Mouse (Mus musculus) spleen, adult 2 months (tissue): ENCODE results near the gene Tsfm.

Experiments used
- CTCF ChIP-seq: fragments of 200-500 bp; IDR thresholded peaks from 2 replicates; pipeline ENCODE4 v1.5.1; 2011; ENCODE audit warnings: mild to moderate bottlenecking, inconsistent platforms; ENCODE audit not compliant: insufficient read depth, insufficient read length, insufficient replicate concordance; ENCODE audit errors: extremely low read depth
- POLR2A ChIP-seq: fragments of 200-500 bp; IDR thresholded peaks from 2 replicates; pipeline ENCODE4 v1.6.1; 2011; ENCODE audit warnings: low read depth, low read length, inconsistent platforms

DNA sequence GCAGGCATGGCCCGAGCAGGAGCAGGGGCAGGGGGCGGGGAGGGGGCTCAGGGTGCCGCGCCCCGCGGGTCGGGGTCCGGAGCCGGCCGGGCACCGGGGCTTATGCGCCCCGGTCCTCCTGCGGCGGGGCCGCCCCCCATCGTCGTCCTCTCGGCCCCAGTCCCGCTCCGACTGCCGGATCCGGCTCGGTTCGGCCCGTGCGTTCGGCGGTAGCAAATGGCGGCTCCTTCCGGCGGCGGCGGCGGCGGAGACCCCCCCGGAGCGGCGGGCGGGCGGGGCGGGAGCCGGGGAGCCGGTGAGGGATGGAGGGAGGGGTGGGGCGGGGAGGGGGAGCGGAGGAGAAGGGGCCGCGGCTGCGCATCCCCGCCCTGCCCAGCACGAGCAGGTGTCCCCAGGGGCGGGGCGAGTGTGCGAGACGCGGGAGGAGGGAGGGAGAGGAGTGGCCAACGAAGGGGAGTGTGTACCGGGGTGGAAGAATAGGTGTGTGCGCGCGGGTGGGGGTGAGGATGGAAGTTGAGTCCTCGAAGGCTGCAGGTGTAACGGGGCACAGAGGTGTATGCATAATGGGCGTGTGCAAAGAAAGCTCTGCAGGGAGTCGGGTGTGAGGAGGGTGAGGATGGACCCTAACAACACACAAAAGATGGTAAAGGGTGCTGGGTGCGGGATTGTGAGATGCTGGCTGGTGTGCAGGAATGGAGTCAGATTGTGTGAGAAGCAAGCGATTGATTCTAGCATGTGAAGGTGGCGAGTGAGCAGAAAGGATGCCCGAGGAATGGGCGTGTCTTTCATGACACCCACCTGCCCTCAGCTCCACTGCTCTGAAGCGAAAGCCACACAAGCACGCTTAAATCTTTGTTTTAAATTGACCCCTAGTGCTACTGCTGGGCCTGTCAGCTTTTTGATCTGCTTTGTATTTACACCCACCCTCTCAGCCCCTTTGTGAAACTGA, 29.6 kb upstream of the Tsfm start, which contains the start of gene March9:
- TF ChIP-seq CTCF (no peak), POLR2A (no peak)
